Mouse (Mus musculus) liver, embryonic 14.5 days (tissue): ENCODE results near the gene C87436. TPM values are rescaled to one million over a fixed set of nuclear protein-coding genes. Genes with fewer than 3 reads are reported as not detected.

ENCODE experiments used
- ATAC-seq: fragments of 200-750 bp; cut with Nextera tagmentation; 2 replicates; pipeline ENCODE4 v1.8.0; 2017; ENCODE audit warnings: moderate number of reproducible peaks, mild to moderate bottlenecking, moderate library complexity; ENCODE audit not compliant: insufficient read depth
- DNase-seq, 3 experiments: peaks; one replicate each; pipeline ENCODE4 v3.0.0-alpha.2; 2012 to 2013; ENCODE audit warnings: low read depth in 3 of 3, low spot score in 3 of 3
- H3K27ac ChIP-seq: fragments of 300-500 bp; sonication (generic); 2 replicates; pipeline ENCODE4 v1.5.1; 2014; ENCODE audit warnings: moderate library complexity, mild to moderate bottlenecking, control low read depth, inconsistent platforms
- H3K27me3 ChIP-seq: fragments of 300-500 bp; sonication (generic); 2 replicates; pipeline ENCODE4 v1.6.1; 2014; ENCODE audit warnings: mild to moderate bottlenecking, low read length, moderate library complexity; ENCODE audit not compliant: control insufficient read depth, insufficient read depth
- H3K36me3 ChIP-seq: fragments of 300-500 bp; sonication (generic); replicated peaks from 2 replicates; pipeline ENCODE4 v1.6.1; 2014; ENCODE audit warnings: low read depth; ENCODE audit not compliant: control insufficient read depth, insufficient read depth
- H3K4me1 ChIP-seq, 2 experiments: fragments of 200-500 bp in 1 of 2; fragments of 300-500 bp in 1 of 2; sonication (generic) in 1 of 2; replicated peaks; 2 replicates each; pipeline ENCODE4 v1.6.1; 2012 to 2014; ENCODE audit warnings: antibody characterized with exemption in 1 of 2, inconsistent platforms in 1 of 2, low read length in 1 of 2; ENCODE audit not compliant: control insufficient read depth in 2 of 2, insufficient read depth in 2 of 2
- H3K4me2 ChIP-seq: fragments of 300-500 bp; sonication (generic); 2 replicates; pipeline ENCODE4 v1.6.1; 2014; ENCODE audit warnings: low read depth, mild to moderate bottlenecking, control low read depth, moderate library complexity
- H3K4me3 ChIP-seq, 2 experiments: fragments of 200-500 bp in 1 of 2; fragments of 300-500 bp in 1 of 2; sonication (generic) in 1 of 2; 2 replicates each; pipeline ENCODE4 v1.5.1; 2012 to 2014; ENCODE audit warnings: low read depth in 2 of 2, low read length in 2 of 2, mild to moderate bottlenecking in 2 of 2, control low read depth in 1 of 2, inconsistent platforms in 1 of 2, moderate library complexity in 1 of 2; ENCODE audit not compliant: insufficient read depth in 1 of 2
- H3K9ac ChIP-seq: fragments of 300-500 bp; sonication (generic); replicated peaks from 2 replicates; pipeline ENCODE4 v1.6.1; 2014; ENCODE audit warnings: mild to moderate bottlenecking, control low read depth, moderate library complexity
- H3K9me3 ChIP-seq: fragments of 300-500 bp; sonication (generic); 2 replicates; pipeline ENCODE4 v1.6.1; 2016; ENCODE audit warnings: low read length, mixed read lengths; ENCODE audit not compliant: control insufficient read depth
- CTCF ChIP-seq: IDR thresholded peaks from 2 replicates; pipeline ENCODE4 v1.5.1; 2016; ENCODE audit warnings: antibody characterized with exemption, low read depth, control low read depth
- EP300 ChIP-seq: IDR thresholded peaks from 2 replicates; pipeline ENCODE4 v1.6.1; 2016; ENCODE audit warnings: antibody characterized with exemption, low read depth
- WGBS: fragments of 180-500 bp; shearing (Covaris S2); extraction: QIAGEN DNeasy Blood & Tissue Kit; methylation state at CpG from one replicate; pipeline ENCODE4 v1.1.7; 2014; ENCODE audit not compliant: insufficient replicate concordance; 5-methylcytosine and 5-hydroxymethylcytosine counted together
- polyA plus RNA-seq, 2 experiments: library from polyadenylated mRNA; depleted of rRNA in 1 of 2; stranded (reverse) in 1 of 2; unstranded in 1 of 2; fragments of >200 nt; fragmentation: Nextera tagmentation in 1 of 2; extraction: Ambion mirVana in 1 of 2; gene quantifications; 2 replicates each; pipeline versions ENCODE4 v1.2.1 to v1.2.3; 2012 to 2014

Gene C87436
- polyA plus RNA-seq, 2 experiments: 6.2 to 10.5 TPM

DNA sequence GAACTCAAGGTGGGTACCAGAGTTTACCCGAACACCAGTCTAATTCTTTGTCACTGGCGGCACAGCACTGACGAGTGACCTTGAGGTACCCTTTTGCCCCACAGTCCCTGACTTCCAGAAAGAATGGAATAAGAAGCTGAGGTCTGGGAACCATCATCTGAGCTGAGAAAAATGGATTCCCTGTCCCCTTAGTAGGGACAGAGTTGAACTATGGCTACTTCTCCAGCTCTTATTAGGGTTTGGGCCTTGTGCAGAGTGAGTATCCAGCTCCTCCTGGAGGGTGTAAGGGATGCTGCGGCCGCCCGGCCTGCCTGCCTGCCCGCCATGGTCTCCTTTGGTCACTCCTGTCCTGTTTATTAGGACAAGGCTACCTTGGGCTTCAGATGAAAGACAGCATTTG, 34.9 kb downstream of the C87436 start:
- 63% methylated on average over 7 of the region's 7 CpGs for WGBS

DNA sequence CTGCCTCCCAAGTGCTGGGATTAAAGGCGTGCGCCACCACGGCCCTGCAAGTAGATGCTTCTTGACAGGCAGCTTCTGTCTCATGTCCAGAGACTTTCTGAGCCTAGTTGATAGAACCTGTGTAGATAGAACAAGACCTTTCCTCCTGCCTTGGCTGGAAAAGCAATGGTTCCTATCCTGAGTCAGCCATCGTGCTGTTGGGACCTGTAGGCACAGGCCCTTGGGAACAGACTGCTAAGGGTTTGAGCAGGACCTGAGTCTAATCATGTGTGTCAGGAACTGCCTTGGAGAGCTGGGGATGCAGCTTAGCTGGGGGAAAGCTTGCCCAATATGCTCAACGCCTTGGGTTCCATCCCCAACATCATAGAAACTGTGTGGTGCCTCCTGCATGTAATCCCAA, 35.9 kb downstream of the C87436 start:
- no peak for TF ChIP-seq CTCF
- no peak for TF ChIP-seq EP300
- no peak for ATAC-seq
- Histone ChIP-seq H3K27me3 (no peaks in the 10 kb centered on the region), H3K4me3 (no peak overlapping the region), H3K27ac (no peak overlapping the region), H3K36me3 (no peaks in the 10 kb centered on the region), H3K4me2 (no peak overlapping the region), H3K9ac (no peak overlapping the region), H3K4me1 (peaks cover 17 to 31% of the 10 kb centered on the region in 2 experiments), H3K9me3 (no peaks in the 10 kb centered on the region)
- DNase-seq: no peak
- WGBS: 83% methylated on average over 5 of the region's 5 CpGs

More for the DNA sequence above, 34.9 kb downstream of the C87436 start:
- Histone ChIP-seq H3K27ac (peak overlapping the region; percentile 53), H3K4me3 (peak overlapping the region; percentile 58 to 62), H3K9ac (peak overlapping the region; percentile 71), H3K36me3 (no peaks in the 10 kb centered on the region), H3K27me3 (no peaks in the 10 kb centered on the region), H3K9me3 (no peaks in the 10 kb centered on the region), H3K4me2 (peak overlapping the region; percentile 77), H3K4me1 (peaks cover 15 to 26% of the 10 kb centered on the region in 2 experiments)
- TF ChIP-seq EP300 (no peak), CTCF (0 out of 2 replicates have a peak, but pooled peaks have one; percentile 27)
- no peak for DNase-seq
- ATAC-seq: no peak

DNA sequence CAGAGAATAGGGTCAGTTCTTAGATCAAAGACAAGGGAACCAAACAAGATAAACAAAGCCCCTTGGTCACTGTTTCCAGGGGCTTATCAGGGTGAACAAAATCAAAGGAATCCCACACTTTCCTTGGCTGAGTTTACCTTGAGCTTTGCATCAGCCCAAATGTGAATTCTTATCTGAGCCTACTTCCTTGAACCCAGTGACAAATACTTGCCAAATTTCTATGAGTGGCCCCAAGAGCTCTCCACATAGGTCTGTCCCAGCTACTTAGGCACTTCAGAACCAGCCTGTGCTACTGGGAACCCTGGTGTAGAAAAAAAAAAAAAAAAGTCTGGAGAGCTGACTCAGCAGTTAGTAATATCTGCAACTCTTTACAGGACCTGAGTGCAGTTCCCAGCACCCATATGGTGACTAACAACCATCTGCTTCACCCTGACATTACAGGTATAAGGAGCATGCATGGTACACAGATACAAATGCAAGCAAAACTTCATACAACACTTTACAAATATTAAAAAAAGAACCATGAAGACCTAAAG, 36.5 kb downstream of the C87436 start:
- Histone ChIP-seq H3K27me3 (no peaks in the 10 kb centered on the region), H3K4me2 (no peak overlapping the region), H3K4me1 (peaks cover 17 to 33% of the 10 kb centered on the region in 2 experiments), H3K4me3 (no peak overlapping the region), H3K27ac (no peak overlapping the region), H3K9me3 (no peaks in the 10 kb centered on the region), H3K36me3 (no peaks in the 10 kb centered on the region), H3K9ac (no peak overlapping the region)
- no peak for DNase-seq
- no peak for TF ChIP-seq EP300
- no peak for ATAC-seq

DNA sequence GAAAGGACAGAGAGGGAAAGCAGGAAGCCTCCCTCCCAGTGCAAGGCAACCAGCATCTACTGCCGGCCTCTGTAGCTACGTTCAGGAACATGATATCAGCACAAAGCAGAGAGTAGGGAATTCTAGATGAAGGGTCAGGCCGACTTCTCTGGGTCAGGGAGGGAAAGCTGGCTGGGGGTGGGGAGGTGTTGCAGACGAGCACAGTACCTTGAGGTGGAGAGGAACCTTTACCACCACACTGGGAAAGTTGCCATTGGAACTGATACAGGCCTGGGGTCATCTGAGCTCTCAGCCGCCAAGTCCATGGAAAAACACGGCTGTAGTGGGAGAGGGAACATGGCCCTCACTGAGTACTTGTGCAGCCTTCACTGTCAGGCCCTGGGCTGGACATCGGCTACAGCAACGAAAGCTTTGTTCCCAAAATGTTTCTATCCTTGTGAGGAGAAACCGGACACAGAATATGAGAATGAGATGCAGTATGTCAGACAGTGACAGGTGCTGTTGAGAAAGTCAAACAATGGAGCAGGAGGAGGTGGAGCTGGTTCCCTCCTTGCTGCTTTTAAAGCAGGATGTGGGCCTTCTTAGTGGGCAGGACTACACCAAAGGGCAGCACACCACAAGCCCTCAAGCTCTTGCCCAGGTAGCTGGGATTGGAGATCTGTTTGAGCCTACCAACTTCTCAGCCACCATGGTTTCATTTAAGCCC, 37.4 kb downstream of the C87436 start:
- 60% methylated on average over 9 of the region's 9 CpGs for WGBS
- no peaks in the 10 kb centered on the region for H3K36me3 ChIP-seq
- peaks cover 20 to 37% of the 10 kb centered on the region in 2 experiments for H3K4me1 ChIP-seq
- H3K9ac ChIP-seq: no peak overlapping the region
- H3K9me3 ChIP-seq: no peaks in the 10 kb centered on the region
- no peak overlapping the region for H3K4me2 ChIP-seq
- no peak overlapping the region for H3K4me3 ChIP-seq
- DNase-seq (no peak), ATAC-seq (no peak)
- no peak for TF ChIP-seq CTCF
- no peak for TF ChIP-seq EP300
- H3K27ac ChIP-seq: no peak overlapping the region
- H3K27me3 ChIP-seq: no peaks in the 10 kb centered on the region

DNA sequence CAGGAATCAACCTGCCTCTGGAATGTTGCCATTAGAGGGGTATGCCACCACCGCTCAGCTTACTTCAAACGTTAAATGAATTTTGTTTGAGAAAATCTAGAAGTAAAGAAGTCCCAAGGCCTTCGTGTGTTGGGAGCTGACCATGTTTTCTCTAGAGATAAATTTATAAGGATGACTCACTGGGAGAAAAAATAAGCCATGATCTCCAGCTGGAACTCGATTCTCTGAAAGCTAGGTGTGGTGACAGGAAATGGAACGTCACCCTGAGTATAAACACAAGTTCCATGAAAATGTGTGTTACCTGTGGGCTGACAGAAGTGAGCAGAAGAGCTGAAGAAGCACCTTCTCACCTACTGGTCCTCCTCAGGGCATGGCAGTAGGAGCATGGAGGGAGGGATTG, 38.8 kb downstream of the C87436 start:
- Histone ChIP-seq H3K9me3 (no peaks in the 10 kb centered on the region), H3K4me3 (no peak overlapping the region), H3K4me1 (peaks cover 19 to 36% of the 10 kb centered on the region in 2 experiments), H3K27me3 (no peaks in the 10 kb centered on the region), H3K9ac (no peak overlapping the region), H3K36me3 (no peaks in the 10 kb centered on the region), H3K4me2 (no peak overlapping the region), H3K27ac (no peak overlapping the region)
- 72% methylated on average over 5 of the region's 5 CpGs for WGBS
- ATAC-seq (no peak), DNase-seq (no peak)
- no peak for TF ChIP-seq EP300
- no peak for TF ChIP-seq CTCF
